In the genomic region with DNA sequence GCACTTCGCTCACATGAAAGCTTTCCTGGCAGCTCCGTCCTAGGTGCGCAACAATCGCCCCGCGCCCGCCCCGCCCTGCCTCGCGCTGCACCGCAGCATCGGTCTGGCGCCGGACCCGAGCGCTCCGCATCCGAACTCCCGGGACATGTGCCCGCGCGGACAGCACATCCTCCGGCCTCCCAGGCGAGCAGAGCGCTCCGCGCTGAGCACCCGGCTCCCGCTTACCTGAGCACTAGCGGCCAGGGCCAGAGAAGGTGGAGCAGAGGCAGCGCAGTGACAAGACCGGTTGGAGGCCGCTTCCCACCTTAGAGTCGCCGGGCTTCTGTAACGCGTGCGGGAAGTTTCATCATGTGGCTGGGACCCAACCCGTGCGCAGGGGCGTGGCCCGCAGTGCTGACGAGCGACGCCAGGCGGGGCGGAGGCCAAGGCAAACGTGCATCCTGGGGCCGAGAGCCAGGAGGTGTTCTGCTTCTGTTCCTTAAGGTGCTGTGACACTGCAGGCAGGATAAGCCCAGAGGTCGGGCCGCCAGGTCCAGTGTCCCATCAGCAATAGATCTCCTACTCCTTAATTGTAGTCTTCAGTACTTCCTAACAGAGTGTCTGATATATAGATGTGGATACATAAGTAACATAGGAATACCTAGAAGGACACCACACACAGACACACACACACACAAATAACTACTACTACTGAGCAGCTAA, we compare ENCODE assay signal across 8 mouse cellular contexts. TPM values are rescaled to one million over a fixed set of nuclear protein-coding genes. Genes with fewer than 3 reads are reported as not detected.
A peak's percentile ranks its signal among the peaks of the same experiment; 100 is the strongest.
DNase-seq lines count a peak whose midpoint lies in the region; ATAC-seq and TF ChIP-seq lines count a peak whose summit lies in the region.

Asns (minus strand) TSS at position 371 of the 702 bp plus-strand sequence.

- peak; percentile 89 for ATAC-seq in cerebellum, adult (ENCODE audit: insufficient number of reproducible peaks, low FRiP score, low TSS enrichment)
- ATAC-seq in forebrain, embryonic 14.5 days = peak; percentile 96
- peak; percentile 90 for ATAC-seq in liver, embryonic 16.5 days (ENCODE audit: low read depth)
- peak; percentile 98 for ATAC-seq in neural tube, embryonic 12.5 days (ENCODE audit: low FRiP score, low read depth)
- peak; percentile 97 for ATAC-seq in stomach, postnatal 0 days (ENCODE audit: low FRiP score, low TSS enrichment)

- H3K27ac ChIP-seq in forebrain, embryonic 14.5 days (ENCODE audit: low read depth, low read length) = no peak within 1 kb of the TSS
- peak within 1 kb of the TSS; percentile 93 for H3K27ac ChIP-seq in liver, embryonic 16.5 days (ENCODE audit: low read length)
- no peak within 1 kb of the TSS for H3K27ac ChIP-seq in neural tube, embryonic 12.5 days
- H3K27ac ChIP-seq in stomach, postnatal 0 days (replicated peaks) = peak within 1 kb of the TSS; percentile 78; the same call in 1 of the 2 replicates

- intact Hi-C loops in heart, postnatal 14 days (cut with DNase I) = no loop called here

- peak; percentile 54 for TF ChIP-seq CTCF in stomach, postnatal 0 days (IDR thresholded peaks at IDR 0.05; ENCODE audit: low read depth)

- H3K36me3 ChIP-seq in forebrain, embryonic 14.5 days (ENCODE audit: control insufficient read depth, insufficient read depth, low read length) = no peaks in the 10 kb centered on the region
- no peaks in the 10 kb centered on the region; the same call in 1 of the 2 replicates for H3K36me3 ChIP-seq in liver, embryonic 16.5 days (ENCODE audit: control insufficient read depth, insufficient read depth)
- no peaks in the 10 kb centered on the region for H3K36me3 ChIP-seq in neural tube, embryonic 12.5 days
- H3K36me3 ChIP-seq in stomach, postnatal 0 days (ENCODE audit: control insufficient read depth, insufficient read depth, low read length) = no peaks in the 10 kb centered on the region

- H3K4me2 ChIP-seq in forebrain, embryonic 14.5 days (ENCODE audit: low read length) = peak within 1 kb of the TSS; percentile 90
- peak within 1 kb of the TSS; percentile 77 for H3K4me2 ChIP-seq in liver, embryonic 16.5 days (ENCODE audit: low read depth, low read length)
- H3K4me2 ChIP-seq in neural tube, embryonic 12.5 days (replicated peaks) = peak within 1 kb of the TSS; percentile 90
- H3K4me2 ChIP-seq in stomach, postnatal 0 days (replicated peaks; ENCODE audit: low read depth) = peak within 1 kb of the TSS; percentile 91

- TF ChIP-seq EP300 in stomach, postnatal 0 days (optimal IDR thresholded peaks at IDR 0.05) = no peak

- H3K27me3 ChIP-seq in forebrain, embryonic 14.5 days (replicated peaks; ENCODE audit: control insufficient read depth, insufficient read depth, low read length) = no peaks in the 10 kb centered on the region
- no peaks in the 10 kb centered on the region for H3K27me3 ChIP-seq in liver, embryonic 16.5 days (ENCODE audit: control insufficient read depth, insufficient read depth, low read depth, low read length)
- H3K27me3 ChIP-seq in neural tube, embryonic 12.5 days (replicated peaks) = no peaks in the 10 kb centered on the region
- H3K27me3 ChIP-seq in stomach, postnatal 0 days (ENCODE audit: control insufficient read depth, insufficient read depth, low read length) = no peaks in the 10 kb centered on the region

- H3K4me3 ChIP-seq in forebrain, embryonic 14.5 days (ENCODE audit: low read depth, low read length) = peak within 1 kb of the TSS; percentile 66
- H3K4me3 ChIP-seq in liver, embryonic 16.5 days (ENCODE audit: low read depth, low read length) = peak within 1 kb of the TSS; percentile 79
- peak within 1 kb of the TSS; percentile 72 for H3K4me3 ChIP-seq in neural tube, embryonic 12.5 days
- H3K4me3 ChIP-seq in stomach, postnatal 0 days (ENCODE audit: low read depth, low read length) = peak within 1 kb of the TSS; percentile 65

- H3K4me1 ChIP-seq in forebrain, embryonic 14.5 days (ENCODE audit: control insufficient read depth, insufficient read depth, low read length) = no peaks in the 10 kb centered on the region
- peaks cover 55% of the 10 kb centered on the region for H3K4me1 ChIP-seq in liver, embryonic 16.5 days (ENCODE audit: control insufficient read depth, low read depth, low read length)
- no peaks in the 10 kb centered on the region for H3K4me1 ChIP-seq in neural tube, embryonic 12.5 days
- 0 out of 2 replicates have a peak, but pooled peaks cover 2% of the 10 kb centered on the region for H3K4me1 ChIP-seq in stomach, postnatal 0 days (replicated peaks; ENCODE audit: control insufficient read depth, insufficient read depth)

- peak; percentile 94 for DNase-seq in ES-CJ7 (ENCODE audit: low read depth, low spot score)
- DNase-seq in forebrain, embryonic 14.5 days (ENCODE audit: low spot score) = peak; percentile 86
- DNase-seq in heart, postnatal 14 days = peak; percentile 69 to 73
- DNase-seq in large intestine, adult 2 months (ENCODE audit: low read depth, low spot score) = peak; percentile 54
- peak; percentile 95 for DNase-seq in stomach, postnatal 0 days (ENCODE audit: low spot score)

- H3K9me3 ChIP-seq in forebrain, embryonic 14.5 days (replicated peaks; ENCODE audit: control insufficient read depth, low read length) = no peaks in the 10 kb centered on the region
- no peaks in the 10 kb centered on the region for H3K9me3 ChIP-seq in liver, embryonic 16.5 days (replicated peaks; ENCODE audit: control insufficient read depth, low read length)
- H3K9me3 ChIP-seq in neural tube, embryonic 12.5 days = no peaks in the 10 kb centered on the region
- H3K9me3 ChIP-seq in stomach, postnatal 0 days (ENCODE audit: control insufficient read depth, low read length) = no peaks in the 10 kb centered on the region

- H3K9ac ChIP-seq in forebrain, embryonic 14.5 days (ENCODE audit: low read length) = peak within 1 kb of the TSS; percentile 63
- peak within 1 kb of the TSS; percentile 88 for H3K9ac ChIP-seq in liver, embryonic 16.5 days (ENCODE audit: low read depth, low read length)
- H3K9ac ChIP-seq in neural tube, embryonic 12.5 days = peak within 1 kb of the TSS; percentile 68
- peak within 1 kb of the TSS; percentile 67 for H3K9ac ChIP-seq in stomach, postnatal 0 days (ENCODE audit: low read length)

- WGBS in forebrain, embryonic 14.5 days = under 1% methylated on average over 51 of the region's 51 CpGs
- under 1% methylated on average over 51 of the region's 51 CpGs for WGBS in large intestine, adult 2 months
- WGBS in liver, embryonic 16.5 days (ENCODE audit: insufficient replicate concordance) = 0% methylated on average over 51 of the region's 51 CpGs
- WGBS in neural tube, embryonic 12.5 days = under 1% methylated on average over 51 of the region's 51 CpGs
- under 1% methylated on average over 51 of the region's 51 CpGs for WGBS in stomach, postnatal 0 days

RNA-seq across cellular contexts. Expression of gene Asns, which starts in this region (rescaled TPM):
- polyA plus RNA-seq in forebrain, embryonic 14.5 days (2014; fragmentation: Nextera tagmentation; extraction: Ambion mirVana) = 61.2 and 66.9 TPM in 2 replicates
- total RNA-seq in heart, postnatal 14 days (2021) = 1 to 10 TPM; 3.5 to 4.9 TPM
- 28.4 and 38.1 TPM in 2 replicates for polyA plus RNA-seq in large intestine, adult 2 months (2012; rRNA removed)
- polyA plus RNA-seq in liver, embryonic 16.5 days (2015; fragmentation: Nextera tagmentation; extraction: Ambion mirVana) = 306 and 342 TPM in 2 replicates
- polyA plus RNA-seq in neural tube, embryonic 12.5 days (2016; fragmentation: Nextera tagmentation; extraction: Ambion mirVana) = 54.9 and 60.2 TPM in 2 replicates
- 132 and 133 TPM in 2 replicates for polyA plus RNA-seq in stomach, postnatal 0 days (2015; fragmentation: Nextera tagmentation; extraction: Ambion mirVana)

Comparison
In these comparisons a context has a peak if more than half of its experiments do, and no peak if none do; other contexts are left out.
1. H3K27ac ChIP-seq: peak in liver, embryonic 16.5 days (single experiment) and stomach, postnatal 0 days (single experiment); none in forebrain, embryonic 14.5 days (single experiment) and neural tube, embryonic 12.5 days (single experiment).
2. Peak in every context shown above with its lines, with median percentiles within 50 percentile points of each other: DNase-seq, ATAC-seq, H3K4me2 ChIP-seq, H3K4me3 ChIP-seq and H3K9ac ChIP-seq.